Mouse (Mus musculus) spleen, embryonic (tissue): ENCODE results near the gene Hist1h4f.
"Not testable (repeated sequence)": the region's sequence is repeated elsewhere in the genome, so short reads cannot be mapped to it uniquely, and the experiment has no call there.

ENCODE experiments used
- CTCF ChIA-PET: fragments of 350-600 bp; sonication (Branson Sonifier 250); formaldehyde crosslinking; loops from one replicate; lab custom pipeline; 2022; lab: Charles Lee

Gene Hist1h4f

DNA sequence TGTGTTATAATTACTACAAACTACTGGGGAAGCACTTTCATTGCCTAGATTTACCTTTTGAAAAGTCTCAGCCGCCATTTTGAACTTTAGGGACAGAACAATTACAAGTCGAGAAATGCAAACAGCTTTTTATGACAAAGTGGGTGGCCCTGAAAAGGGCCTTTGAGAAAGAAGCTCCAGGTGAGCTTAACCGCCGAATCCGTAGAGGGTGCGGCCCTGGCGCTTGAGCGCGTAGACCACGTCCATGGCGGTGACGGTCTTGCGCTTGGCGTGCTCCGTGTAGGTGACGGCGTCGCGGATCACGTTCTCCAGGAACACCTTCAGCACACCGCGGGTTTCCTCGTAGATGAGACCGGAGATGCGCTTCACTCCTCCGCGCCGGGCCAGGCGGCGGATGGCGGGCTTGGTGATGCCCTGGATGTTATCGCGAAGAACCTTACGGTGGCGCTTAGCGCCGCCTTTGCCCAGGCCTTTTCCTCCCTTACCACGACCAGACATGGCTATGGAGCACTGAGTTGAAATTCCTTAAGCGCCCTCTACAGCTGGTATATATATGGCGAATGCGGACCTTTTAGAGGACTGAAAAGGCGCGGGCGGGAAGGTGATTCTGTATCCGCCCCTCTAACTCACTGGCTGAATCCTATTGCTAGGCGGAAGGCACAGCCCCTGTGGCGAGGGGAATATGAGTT lies at the start of gene Hist1h4f:
Gene Hist1h4f, minus strand, starts transcription at position 503 of the 689 bp plus-strand sequence.
- CTCF ChIA-PET: interaction anchor here (0.7 to 0.8 kb wide), 2 partner anchors 16 to 1772 kb away, joined by 4 read pairs; no protein-coding TSS in a partner anchor

DNA sequence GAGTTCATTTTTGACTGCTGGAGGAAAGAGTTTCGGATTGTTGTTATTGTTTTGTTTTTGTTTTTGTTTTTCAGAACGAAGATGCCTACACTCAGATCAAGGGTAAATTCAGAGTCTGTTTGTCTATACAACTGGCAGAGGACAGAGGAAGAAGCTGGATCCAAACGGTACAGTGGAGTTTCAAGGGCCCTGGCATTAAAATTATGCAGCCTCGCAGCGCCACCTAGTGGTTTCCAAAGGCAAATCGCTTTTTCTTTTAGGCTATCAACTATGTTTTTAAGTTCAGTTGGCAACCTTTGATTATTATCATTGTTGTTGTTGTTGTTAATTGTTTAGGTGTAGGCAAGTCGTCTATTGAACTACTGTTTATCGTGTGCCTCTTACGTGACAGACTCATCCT lies 46.5 kb upstream of the Hist1h4f start:
- CTCF ChIA-PET: interaction anchor here (0.6 to 1.0 kb wide), 2 partner anchors 85 to 161 kb away, joined by 3 to 4 read pairs; no protein-coding TSS in a partner anchor

DNA sequence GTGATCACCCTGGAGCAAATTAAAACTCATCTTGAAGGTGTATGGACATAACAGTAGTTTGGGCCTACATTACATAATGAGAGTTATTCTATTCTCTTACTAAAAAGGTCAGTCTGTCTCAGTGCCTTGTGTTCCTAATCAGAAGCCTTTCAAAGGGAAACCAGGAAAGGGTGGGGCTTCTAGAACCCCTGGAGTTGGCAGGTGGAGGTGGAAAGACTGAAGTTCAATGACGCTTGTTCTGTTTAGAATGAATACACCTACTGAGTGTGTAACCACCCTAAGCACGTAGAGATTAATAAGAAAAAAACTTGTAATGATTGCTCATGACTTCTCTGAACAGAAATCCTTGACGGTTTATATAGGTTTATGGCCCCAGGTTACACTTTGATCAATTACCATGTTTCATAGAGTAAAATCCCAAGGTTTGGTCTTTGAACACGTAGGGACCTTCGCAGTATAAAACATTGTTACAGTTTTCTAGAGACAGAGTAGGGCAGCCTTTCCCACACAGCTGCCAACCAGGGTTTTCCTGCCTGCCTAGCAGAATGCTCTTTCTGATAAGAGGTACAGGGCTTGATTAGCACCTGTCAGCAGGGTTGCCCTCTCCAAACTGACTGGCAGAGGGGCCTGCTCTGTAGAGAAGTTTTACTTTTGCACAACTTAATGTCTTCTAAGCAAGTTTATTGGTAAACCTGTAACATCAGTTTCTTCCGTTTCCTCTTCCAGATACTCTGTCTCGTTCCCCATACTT lies 44.3 kb upstream of the Hist1h4f start:
- CTCF ChIA-PET: no interaction called here

DNA sequence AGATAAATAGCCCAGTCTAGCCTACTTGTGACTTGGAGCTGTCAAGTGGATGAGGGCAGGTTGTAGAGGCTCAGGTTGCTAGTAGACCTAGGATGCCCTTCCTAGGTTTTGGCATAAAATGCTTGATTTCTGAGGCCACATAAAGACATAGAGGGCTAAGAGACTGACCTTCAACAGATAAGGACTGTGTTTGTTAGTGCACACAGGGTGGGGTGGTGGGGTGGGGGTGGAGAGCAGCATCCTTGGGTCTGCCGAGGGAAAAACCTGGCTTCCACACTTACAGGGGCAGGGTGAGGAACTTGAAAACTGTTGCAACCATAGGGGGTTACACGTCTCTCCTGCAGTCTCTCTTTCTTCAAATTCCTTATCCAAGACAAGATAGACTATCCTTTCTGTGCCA lies 43.7 kb upstream of the Hist1h4f start:
- CTCF ChIA-PET: no interaction called here

DNA sequence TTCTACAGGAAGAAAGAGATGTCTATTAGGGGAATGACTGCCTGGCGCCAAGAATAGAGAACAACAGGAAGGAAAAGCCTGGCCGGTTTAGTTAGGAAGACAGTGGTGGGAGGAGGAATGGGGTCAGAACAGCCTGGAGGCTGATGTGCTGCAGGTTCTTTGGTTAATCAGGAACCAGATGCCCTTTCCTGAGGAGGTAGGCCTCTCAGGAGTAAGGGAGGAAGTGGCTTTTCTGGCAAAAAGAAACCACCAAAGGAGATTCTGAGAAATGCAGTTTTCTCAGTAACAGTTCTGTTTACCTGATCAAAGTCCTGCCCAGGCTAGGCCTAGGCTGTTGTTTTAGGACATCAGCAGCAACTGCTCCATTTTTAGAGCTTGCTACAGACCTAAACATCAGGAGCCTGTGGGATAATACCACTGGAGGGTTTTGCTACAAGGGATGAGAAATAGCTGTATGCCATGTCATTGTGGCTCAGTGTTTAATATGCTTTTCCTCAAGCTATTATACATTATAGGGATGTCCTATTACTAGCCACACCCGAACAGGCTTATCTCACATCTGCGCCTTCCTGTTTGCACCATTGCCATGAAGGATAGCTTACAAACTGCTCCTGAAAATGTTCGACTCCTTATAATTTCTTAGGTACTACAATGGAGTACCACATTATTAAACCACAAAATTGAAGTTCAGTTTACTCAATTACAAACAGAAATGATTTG lies 41.8 kb upstream of the Hist1h4f start:
- CTCF ChIA-PET: interaction anchor here (0.7 kb wide), 1 partner anchor 124 kb away, joined by 6 read pairs; no protein-coding TSS in a partner anchor

DNA sequence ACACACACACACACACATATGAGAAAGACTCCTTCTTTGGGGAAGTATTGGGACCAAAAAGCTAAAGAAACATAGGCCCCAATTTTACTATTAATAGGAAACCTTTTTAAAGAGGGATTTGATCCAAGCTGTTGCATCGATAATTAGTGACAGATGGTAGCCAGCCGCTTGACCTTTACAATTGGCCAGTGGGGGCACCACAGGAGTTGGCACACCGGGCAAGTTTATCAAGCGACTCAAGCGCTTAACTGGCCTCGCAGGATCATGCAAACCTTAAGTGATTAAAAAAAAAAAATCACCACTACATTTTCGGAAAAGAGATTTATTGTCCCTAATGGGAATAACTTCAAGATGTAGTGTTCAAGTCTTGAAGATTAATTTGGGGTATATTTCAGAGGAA lies 41.2 kb upstream of the Hist1h4f start:
- CTCF ChIA-PET: interaction anchor here (0.7 kb wide), 1 partner anchor 125 kb away, joined by 6 read pairs; no protein-coding TSS in a partner anchor

- CTCF ChIA-PET: not testable (repeated sequence)
These were observed 40.4 kb upstream of the Hist1h4f start for GRCm38 (mm10) chr13:23591886-23592285.

- CTCF ChIA-PET: no interaction called here
These were observed 39.8 kb upstream of the Hist1h4f start for GRCm38 (mm10) chr13:23591206-23591605.

- CTCF ChIA-PET: interaction anchor here (0.6 kb wide), 1 partner anchor 156 kb away, joined by 11 read pairs; no protein-coding TSS in a partner anchor
These were observed 35.4 kb upstream of the Hist1h4f start for GRCm38 (mm10) chr13:23586940-23587225.

DNA sequence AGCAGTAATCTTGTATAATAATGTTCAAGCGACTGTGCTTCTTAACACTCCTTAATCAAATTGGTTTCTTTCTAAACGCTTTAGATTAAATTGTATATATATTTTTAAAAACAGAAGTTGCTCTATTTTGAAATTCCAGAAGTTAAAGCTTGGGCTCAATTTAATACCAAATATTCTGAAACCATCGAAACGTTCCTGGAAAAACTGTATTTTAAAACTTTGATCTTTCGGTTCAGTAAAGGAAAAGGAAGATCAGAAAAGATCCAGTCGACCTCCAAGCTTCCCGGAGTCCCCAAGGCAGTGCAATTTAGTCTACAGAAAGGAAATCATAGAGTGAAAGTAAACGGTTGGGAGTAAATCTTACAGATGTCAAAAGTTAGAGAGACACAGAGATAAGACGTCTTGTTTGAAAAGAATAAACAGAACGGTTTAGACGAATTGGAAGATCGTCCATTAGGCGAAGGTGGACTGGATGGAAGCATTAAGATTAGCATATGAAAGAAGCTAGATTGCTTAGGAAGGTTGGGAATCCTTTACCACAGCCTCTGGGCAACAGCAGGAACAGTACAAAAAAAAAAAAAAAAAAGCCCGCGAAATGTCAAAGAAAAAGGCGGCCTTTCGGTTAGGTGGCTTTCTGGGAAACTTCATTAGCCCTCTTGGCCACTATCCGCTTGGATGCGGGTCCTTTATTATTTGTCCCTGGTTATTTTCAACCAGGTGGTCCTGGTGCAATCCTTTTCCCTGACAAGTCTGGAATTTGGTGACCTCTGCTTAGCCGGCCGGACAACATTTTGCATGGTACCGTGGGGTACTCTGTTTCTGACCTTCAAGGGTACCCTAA lies 34.9 kb upstream of the Hist1h4f start:
- CTCF ChIA-PET: interaction anchor here (0.5 kb wide), 1 partner anchor 1555 kb away, joined by 17 read pairs; no protein-coding TSS in a partner anchor

GRCm38 (mm10) chr13:23585442-23586098 lies 34.1 kb upstream of the Hist1h4f start:
- CTCF ChIA-PET: interaction anchor here (0.5 kb wide), 1 partner anchor 1555 kb away, joined by 17 read pairs; no protein-coding TSS in a partner anchor

DNA sequence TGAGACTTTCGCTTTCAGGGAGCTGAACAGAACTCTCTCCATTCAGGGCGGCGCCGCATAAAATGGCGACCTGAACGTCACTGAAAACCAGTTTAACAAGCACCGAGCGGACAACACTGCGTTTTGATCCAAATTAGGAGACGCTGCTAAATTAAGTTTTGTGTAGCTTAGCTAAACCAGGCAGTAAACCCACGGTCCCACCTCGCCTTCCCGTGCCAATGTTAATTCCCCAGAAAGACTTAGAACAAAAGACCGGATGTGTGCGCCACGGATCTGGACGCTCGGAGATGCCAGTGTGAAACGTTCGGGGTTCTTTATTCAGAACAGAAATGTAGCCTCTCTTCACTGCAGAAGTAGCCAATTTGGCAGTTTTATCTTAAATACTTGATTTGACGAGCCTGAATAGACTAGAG lies 33.6 kb upstream of the Hist1h4f start:
- CTCF ChIA-PET: no interaction called here

GRCm38 (mm10) chr13:23584331-23584730 lies 32.9 kb upstream of the Hist1h4f start:
- CTCF ChIA-PET: no interaction called here

DNA sequence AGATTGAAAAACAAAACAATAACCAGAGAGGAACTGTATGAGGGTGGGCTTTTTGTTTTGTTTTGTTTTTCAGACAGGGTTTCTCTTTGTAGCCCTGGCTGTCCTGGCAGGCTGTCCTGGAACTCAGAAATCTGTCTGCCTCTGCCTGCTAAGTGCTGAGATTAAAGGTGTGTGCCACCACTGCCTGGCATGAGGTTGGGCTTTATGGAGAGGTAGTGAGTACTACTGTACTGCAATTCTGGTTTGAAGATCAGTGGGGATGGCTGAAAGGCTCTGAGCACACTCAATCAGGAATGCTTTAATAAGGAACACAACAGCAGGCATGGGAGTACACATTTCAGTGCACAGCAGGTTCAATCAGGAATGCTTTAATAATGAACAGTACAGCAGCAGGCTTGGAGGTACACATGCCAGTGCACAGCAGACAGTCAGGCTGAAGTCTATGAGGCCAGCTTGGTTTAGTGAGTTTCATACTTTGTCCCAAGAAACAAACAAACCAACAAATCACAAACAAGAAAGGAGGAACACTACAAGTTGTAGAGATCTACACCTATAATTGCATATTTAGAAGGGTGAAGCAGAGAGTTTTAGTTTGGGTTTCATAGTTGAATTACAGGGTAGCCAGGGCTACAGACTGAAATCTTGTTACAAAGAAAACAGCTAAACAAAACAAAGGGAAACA lies 32.1 kb upstream of the Hist1h4f start:
- CTCF ChIA-PET: interaction anchor here (1.2 kb wide), 1 partner anchor 38 kb away, joined by 3 read pairs; the partner anchor contains the start of gene Hist1h2be

GRCm38 (mm10) chr13:23582219-23583056 lies 31.0 kb upstream of the Hist1h4f start:
- CTCF ChIA-PET: interaction anchor here (0.6 to 1.2 kb wide), 3 partner anchors 39 to 1801 kb away, joined by 3 read pairs; partner anchors contain the start of gene Hist1h2be

GRCm38 (mm10) chr13:23581408-23582218 lies 30.2 kb upstream of the Hist1h4f start, which contains the start of gene Hist1h4d:
Gene Hist1h4d (plus strand): TSS chr13:23581598.
- CTCF ChIA-PET: interaction anchor here (0.6 kb wide), 1 partner anchor 147 kb away, joined by 3 read pairs; no protein-coding TSS in a partner anchor

DNA sequence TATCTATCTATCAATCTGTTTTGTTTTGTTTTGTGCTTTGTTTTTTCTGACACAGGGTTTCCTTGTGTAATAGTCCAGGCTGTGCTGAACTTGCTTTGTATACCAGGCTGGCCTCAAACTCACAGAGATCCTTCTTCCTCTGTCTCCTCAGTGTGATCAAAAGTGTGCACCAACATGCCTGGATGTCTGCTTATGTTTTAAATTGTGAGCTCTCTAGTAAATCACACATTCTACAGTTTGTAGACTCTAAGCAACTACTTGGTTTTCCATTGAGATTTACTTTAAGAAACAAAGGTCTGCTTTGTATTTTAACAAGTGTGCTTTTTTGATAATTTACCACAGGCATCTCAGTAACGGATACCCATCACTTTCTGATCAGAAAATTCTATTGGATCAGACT lies 26.4 kb upstream of the Hist1h4f start:
- CTCF ChIA-PET: no interaction called here
